12 mouse cellular contexts compared by ENCODE assay signal in the genomic region with DNA sequence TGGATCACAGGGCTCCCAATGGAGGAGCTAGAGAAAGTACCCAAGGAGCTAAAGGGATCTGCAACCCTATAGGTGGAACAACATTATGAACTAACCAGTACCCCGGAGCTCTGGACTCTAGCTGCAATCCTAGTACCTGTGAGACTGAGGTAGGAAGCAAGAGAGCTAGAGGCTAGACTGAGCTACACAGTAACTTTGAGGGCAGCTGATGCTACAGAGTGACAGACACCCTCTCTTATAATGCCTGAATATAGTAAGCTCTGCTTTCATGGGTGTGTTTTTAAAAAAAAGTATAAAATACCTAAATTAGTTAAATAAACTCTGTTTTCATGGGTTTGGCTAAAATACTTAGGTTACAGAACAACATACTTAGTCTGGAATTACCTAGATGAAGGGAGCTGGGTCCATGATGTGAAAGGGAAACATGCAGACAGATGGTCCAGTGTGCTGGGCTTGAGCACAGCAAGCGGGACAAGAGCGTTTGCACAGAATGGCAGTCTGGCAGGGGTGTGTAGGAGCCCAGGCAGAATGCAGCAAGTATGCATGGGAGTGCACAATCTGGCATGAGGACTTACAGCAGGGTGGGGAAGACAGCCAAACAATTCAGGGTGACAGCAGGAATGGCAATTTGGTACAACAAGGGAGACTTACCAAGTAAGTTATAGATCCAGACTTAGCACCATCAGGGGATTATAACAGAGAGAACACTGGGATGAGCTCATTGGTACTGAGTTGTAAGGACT.
DNase-seq lines count a peak whose midpoint lies in the region; ATAC-seq lines count a peak whose summit lies in the region.
"Had no signal": no experiment of that assay in that cellular context is flagged by ENCODE, and none has a peak within 500 bp of the region (broad histone marks: within the 10 kb centered on the region; RNA-seq: fewer than 3 reads in every experiment).

No protein-coding gene starts in this region.

- ATAC-seq in midbrain, embryonic 12.5 days (ENCODE audit: low FRiP score, low read depth) = peak; percentile 60; the same call in 1 of the 2 replicates
- ATAC-seq in midbrain, embryonic 16.5 days = no peak
- ATAC-seq in hindbrain, embryonic 12.5 days (ENCODE audit: low FRiP score) = peak; percentile 77
- ATAC-seq: CD4-positive, CD25-positive, alpha-beta regulatory T cell, adult 4 months had no signal

- no peaks in the 10 kb centered on the region for H3K36me3 ChIP-seq in midbrain, embryonic 12.5 days
- H3K36me3 ChIP-seq in midbrain, embryonic 16.5 days (ENCODE audit: control insufficient read depth, insufficient read depth, low read length) = no peaks in the 10 kb centered on the region
- no peaks in the 10 kb centered on the region for H3K36me3 ChIP-seq in hindbrain, embryonic 12.5 days
- H3K36me3 ChIP-seq: stomach, embryonic 15.5 days had no signal

- H3K27ac ChIP-seq in midbrain, embryonic 12.5 days (replicated peaks) = no peak overlapping the region
- no peak overlapping the region for H3K27ac ChIP-seq in midbrain, embryonic 16.5 days (ENCODE audit: low read length)
- H3K27ac ChIP-seq in hindbrain, embryonic 12.5 days = no peak overlapping the region
- H3K27ac ChIP-seq: stomach, embryonic 15.5 days had no signal

- no peaks in the 10 kb centered on the region for H3K9me3 ChIP-seq in midbrain, embryonic 12.5 days
- no peaks in the 10 kb centered on the region for H3K9me3 ChIP-seq in midbrain, embryonic 16.5 days (replicated peaks; ENCODE audit: control insufficient read depth, low read length, poor library complexity, severe bottlenecking)
- no peaks in the 10 kb centered on the region for H3K9me3 ChIP-seq in hindbrain, embryonic 12.5 days (replicated peaks)
- H3K9me3 ChIP-seq: stomach, embryonic 15.5 days had no signal

- H3K4me1 ChIP-seq in midbrain, embryonic 12.5 days = no peaks in the 10 kb centered on the region
- H3K4me1 ChIP-seq in midbrain, embryonic 16.5 days (ENCODE audit: control insufficient read depth, insufficient read depth, low read length) = no peaks in the 10 kb centered on the region
- no peaks in the 10 kb centered on the region for H3K4me1 ChIP-seq in hindbrain, embryonic 12.5 days
- H3K4me1 ChIP-seq: stomach, embryonic 15.5 days had no signal

- WGBS in midbrain, embryonic 12.5 days = 78% methylated on average over 3 of the region's 3 CpGs
- WGBS in midbrain, embryonic 16.5 days = 70% methylated on average over 3 of the region's 3 CpGs
- 76% methylated on average over 3 of the region's 3 CpGs for WGBS in hindbrain, embryonic 12.5 days

- no peak overlapping the region for H3K4me3 ChIP-seq in midbrain, embryonic 12.5 days
- H3K4me3 ChIP-seq in midbrain, embryonic 16.5 days (ENCODE audit: low read depth, low read length) = no peak overlapping the region
- no peak overlapping the region for H3K4me3 ChIP-seq in hindbrain, embryonic 12.5 days
- H3K4me3 ChIP-seq: stomach, embryonic 15.5 days had no signal

- H3K27me3 ChIP-seq in midbrain, embryonic 12.5 days = no peaks in the 10 kb centered on the region
- no peaks in the 10 kb centered on the region for H3K27me3 ChIP-seq in midbrain, embryonic 16.5 days (ENCODE audit: control insufficient read depth, insufficient read depth, low read depth, low read length)
- no peaks in the 10 kb centered on the region for H3K27me3 ChIP-seq in hindbrain, embryonic 12.5 days
- H3K27me3 ChIP-seq: stomach, embryonic 15.5 days had no signal

- DNase-seq in left cerebral cortex, adult 18-20 months (ENCODE audit: low spot score in 2 of 2) = peak; percentile 30 to 58
- peak; percentile 14 for DNase-seq in right cerebral cortex, postnatal 4 days
- DNase-seq in heart, postnatal 4 days = no peak
- DNase-seq in lung, postnatal 36 days = no peak
- DNase-seq in T-cell, adult 2 months (ENCODE audit: low spot score) = no peak
- DNase-seq: heart, postnatal 14 days; kidney, postnatal 4 days had no signal

- no peak overlapping the region for H3K4me2 ChIP-seq in midbrain, embryonic 12.5 days (replicated peaks)
- H3K4me2 ChIP-seq in midbrain, embryonic 16.5 days (ENCODE audit: low read length) = no peak overlapping the region
- no peak overlapping the region for H3K4me2 ChIP-seq in hindbrain, embryonic 12.5 days (replicated peaks)
- H3K4me2 ChIP-seq: stomach, embryonic 15.5 days had no signal

- no peak overlapping the region for H3K9ac ChIP-seq in midbrain, embryonic 12.5 days (replicated peaks)
- no peak overlapping the region for H3K9ac ChIP-seq in midbrain, embryonic 16.5 days (ENCODE audit: low read depth, low read length)
- no peak overlapping the region for H3K9ac ChIP-seq in hindbrain, embryonic 12.5 days
- H3K9ac ChIP-seq: stomach, embryonic 15.5 days had no signal

Comparison
In these comparisons a context has a peak if more than half of its experiments do, and no peak if none do; other contexts are left out.
1. DNase-seq: peak in left cerebral cortex, adult 18-20 months (2 of 2) and right cerebral cortex, postnatal 4 days (single experiment); none in heart, postnatal 4 days (single experiment), lung, postnatal 36 days (single experiment) and T-cell, adult 2 months (single experiment).